Mouse (Mus musculus) left cerebral cortex, adult 11 months (tissue): Measurements from ENCODE around the gene Ogfod2.

ENCODE experiments used
- DNase-seq: peaks from one replicate; pipeline ENCODE4 v3.0.0; 2022; ENCODE audit warnings: low spot score

Gene Ogfod2

DNA sequence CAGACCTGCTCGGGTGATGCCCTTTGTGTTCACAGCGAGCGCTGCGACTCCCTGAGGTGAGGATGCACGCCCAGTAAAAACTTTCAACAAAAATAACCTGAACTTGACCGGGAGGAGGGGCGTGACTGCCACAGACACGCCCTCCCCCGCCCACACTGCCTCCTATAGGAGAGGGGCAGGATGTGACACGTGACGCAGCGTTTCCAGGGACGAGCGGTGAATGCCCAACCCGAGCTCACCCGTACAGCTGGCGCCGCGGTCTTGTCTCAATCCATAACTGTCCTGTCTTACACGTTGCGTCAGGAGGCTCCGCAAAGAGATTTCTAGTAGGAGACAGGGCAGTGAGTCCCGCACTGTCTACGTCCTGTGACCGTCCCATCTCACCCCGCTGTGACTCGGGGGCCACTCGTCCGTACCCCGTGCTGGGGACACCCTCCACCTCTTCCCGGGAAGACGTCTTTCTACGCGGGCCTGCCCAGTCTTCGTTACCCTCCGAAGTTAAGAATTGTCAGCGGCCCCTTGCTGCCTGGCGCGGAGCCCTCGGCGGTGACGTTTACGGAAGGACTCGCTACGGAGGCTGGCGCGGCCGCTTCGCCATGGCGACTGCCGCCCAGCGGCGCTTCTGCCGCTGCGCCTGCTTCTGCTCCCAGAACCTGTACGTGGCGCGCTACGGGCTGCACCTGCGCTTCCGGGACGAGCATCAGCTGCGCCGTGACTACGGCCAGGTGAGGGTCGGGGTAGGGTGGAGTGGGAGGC is at the start of gene Ogfod2:
TSS of gene Ogfod2 (plus strand) at position 556 of the 756 bp plus-strand sequence.
- DNase-seq, result peak; percentile 91

DNA sequence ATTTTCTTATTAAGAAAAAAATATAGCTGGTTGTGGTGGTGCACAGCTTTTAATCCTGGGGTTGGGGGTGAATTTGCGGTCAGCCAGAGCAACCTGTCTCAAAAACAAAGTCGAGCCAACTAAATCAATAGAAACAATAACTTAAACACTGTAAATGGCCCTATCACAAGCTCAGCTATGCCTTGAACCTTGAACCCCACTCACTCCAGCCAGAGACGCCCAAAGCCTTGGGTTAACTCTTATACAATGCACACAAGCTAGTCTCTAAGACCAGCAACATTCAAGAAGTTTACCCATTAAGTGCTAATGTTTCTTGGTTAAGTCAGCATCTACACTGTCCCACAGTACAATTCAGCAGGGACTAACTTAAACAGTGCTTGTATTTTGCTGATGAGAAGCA is 42.4 kb upstream of the Ogfod2 start:
- no peak for DNase-seq

DNA sequence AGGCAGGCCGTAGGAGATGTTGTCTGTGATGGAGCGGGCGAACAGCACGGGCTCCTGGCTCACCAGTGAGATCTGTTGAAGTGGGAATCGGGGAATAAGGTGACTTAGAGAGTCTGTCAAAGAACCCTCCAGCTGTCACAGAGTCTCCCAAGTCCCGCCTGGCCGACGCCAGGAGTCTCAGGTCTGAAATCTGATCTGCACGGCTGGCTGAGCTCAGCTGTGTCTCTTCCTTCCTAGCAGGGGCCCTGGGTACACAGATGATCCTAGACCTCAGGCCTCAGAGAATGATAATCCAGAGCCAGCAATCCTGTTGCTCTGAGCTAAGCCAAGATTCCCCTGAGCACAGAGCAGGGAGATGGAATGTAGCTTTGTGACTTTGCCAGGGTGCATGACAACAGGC is 38.4 kb upstream of the Ogfod2 start:
- DNase-seq, result no peak

DNA sequence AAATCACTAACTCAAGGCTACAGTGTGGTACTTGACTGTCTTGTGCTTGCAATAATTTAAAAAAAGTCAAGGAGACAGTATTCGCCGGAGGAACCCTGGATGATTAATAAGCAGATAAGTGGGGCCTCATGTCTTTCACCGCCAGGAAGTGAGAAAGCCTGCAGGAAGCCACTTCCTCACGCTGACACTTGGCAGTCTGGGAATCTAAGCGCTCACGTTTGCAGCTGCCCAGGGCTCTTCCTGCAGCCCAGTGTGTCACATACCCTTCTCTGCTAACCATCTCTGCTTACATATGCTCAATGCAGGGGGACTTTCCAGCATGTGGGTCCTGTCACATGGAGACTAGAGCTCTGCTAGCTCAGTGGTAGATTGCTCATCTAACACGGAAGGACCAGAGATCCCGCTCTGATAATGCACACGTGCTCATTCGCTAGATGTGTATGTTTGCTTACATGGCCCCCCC is 37.2 kb upstream of the Ogfod2 start:
- no peak for DNase-seq

DNA sequence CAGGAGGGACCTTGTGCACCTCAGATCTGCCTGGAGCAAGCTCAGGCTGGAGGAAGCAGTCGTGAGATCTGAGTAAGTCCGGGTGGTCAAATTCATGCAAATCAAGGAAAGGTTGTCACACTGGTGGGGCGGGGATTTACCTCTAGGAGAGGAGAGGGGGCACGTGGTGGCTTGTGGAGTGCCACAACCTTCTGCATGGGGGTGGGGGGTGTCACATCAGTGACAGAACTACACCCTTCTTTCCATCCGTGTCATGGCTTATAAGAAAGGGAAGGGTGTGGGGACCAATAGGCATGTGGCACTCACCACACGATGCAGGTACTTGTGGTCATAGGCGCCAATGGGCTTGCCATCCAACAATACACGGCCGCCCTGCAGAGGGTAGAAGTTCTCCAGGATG is 36.4 kb upstream of the Ogfod2 start:
- DNase-seq, result no peak

GRCm38 (mm10) chr5:124076559-124076958 is 35.5 kb upstream of the Ogfod2 start:
- no peak for DNase-seq

DNA sequence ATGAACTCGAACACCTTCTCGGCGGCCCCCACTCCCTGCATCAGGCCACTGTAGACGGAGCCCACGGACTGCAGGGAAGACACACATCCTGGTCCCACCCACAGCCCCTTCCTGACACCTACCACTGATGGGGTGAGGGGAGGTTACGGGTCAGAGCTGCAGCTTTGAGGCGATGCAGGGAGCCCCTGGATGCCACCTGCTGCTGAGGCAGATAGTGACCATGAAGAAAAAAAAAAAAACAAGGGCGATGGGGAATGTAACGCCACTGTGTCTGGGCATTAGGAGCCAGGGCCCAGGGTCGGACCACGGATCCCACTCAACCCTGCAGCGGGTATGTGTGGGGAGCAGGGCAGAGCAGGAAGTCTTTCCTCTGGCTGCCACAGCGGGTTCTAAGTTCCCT is 34.9 kb upstream of the Ogfod2 start:
- no peak for DNase-seq

GRCm38 (mm10) chr5:124077856-124078460 is 34.1 kb upstream of the Ogfod2 start:
- no peak for DNase-seq

GRCm38 (mm10) chr5:124078794-124079416 is 33.2 kb upstream of the Ogfod2 start:
- peak; percentile 70 for DNase-seq

- no peak for DNase-seq
Measured at GRCm38 (mm10) chr5:124079880-124080279, 32.2 kb upstream of the Ogfod2 start.

DNA sequence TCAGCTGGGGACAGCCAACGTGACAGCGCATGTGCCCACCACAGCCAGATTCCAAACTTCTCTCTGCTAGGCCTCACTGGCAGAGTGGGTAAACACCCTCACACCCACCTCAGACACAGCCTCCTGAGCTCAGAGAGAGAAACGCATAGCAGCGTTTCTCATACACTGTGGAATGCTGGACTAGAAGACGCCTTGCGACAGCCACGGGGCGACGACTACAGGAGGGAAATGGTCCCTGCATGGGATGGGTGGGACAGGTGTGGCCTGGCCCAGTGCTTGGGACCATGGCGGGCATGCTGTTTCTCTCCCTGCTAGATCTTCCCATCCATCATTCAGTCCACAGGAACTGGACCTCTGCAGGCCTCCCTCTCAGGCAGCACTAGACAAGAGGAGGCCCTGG is 29.6 kb upstream of the Ogfod2 start:
- no peak for DNase-seq

DNA sequence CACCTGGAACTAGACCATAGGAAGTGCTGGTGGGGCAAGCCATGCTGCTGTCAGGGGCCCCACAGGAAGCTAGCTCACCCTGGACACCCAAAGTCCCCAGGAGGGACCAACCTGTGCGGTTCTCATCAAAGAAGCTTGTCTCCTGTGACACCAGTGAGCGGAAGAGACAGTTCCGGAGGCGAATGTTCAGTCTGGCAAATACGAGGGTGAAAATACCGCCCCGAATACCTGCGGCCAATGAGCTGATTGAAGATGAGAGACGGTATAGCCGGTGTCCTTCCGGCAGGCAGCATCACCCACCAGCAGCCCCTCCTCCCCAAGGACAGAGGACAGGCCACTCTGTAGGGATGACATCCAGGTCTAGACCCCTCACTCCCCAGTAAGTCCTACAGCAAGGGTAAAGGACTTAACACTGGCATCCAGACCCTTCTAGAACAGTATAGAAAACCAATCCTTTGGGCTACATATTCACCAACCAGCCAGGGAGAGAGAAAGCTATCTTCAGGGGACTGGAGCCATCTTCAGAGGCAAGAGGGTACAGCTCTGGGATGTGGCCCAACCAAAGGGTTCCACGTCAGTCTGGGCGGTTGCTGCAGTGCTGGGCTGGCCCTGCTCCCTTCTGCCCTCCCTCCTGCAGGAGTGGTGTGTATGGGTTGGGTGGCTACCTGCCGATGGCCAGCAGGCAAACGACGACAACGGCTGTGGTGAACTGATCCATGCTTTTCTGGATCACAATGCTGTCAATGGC is 29.0 kb upstream of the Ogfod2 start:
- DNase-seq, result no peak

DNA sequence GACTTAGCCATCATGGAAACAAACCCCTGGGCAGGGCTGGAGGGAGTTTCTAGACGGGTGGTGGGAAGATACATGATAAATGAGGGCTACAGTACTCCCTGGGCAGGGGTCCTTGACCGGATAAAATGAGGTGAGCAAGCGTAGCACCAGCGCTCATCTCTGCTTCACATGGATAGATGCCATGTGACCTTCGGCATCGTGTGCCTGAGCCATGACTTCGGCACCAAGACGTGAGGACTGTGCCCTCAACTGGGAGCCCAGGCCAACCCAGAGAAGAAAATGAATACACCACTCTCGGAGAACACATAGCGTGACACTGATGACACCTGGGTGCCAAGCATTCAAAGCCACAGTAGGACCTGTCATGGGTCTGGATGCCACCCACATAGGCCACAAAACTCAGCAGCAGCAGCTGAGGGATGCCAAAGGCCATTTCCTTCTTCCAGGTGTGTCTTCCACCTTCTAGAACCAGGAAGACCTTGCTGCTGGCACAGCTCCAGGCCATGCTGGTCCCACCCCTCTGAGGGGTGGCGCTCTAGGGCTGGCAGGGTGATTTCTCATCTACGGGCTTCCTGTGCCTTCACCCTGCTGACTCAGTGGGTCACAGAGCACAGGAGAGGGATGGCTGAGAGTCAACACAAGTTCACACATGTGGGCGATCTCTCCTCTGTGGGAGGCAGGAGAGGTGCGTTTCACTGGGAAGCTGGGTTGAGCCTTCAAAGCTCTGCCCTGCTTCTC is 28.1 kb upstream of the Ogfod2 start:
- no peak for DNase-seq

DNA sequence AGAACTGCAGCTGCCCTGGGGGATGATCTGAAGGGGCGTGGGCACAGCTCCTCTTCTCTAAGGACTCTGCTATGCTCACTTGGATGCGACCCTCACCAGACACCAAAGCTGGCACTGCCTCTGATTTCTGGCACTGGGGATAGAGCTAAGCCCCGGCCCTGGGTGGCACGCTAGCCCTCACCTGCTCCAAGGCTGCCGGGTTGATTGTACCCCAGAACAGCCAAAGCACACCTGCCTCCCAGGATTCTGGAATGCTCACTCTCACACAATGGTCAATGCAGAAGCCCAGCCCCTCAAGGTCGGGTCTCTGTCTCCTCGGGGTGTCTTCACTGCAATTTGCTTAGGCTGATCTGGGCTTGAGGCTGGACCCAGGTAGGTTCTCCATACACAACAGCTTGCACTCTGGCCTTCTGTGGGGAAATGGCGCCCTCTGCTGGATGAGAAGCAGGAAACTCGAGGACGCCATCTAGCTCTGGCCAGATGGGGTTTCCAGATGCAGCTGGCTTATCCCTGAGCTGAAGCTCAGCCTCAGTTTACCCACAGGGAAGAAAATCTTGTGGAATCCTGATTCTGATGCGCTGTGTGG is 27.4 kb upstream of the Ogfod2 start:
- DNase-seq, result peak; percentile 74

- no peak for DNase-seq
Measured at GRCm38 (mm10) chr5:124085513-124085912, 26.6 kb upstream of the Ogfod2 start.

- no peak for DNase-seq
Measured at GRCm38 (mm10) chr5:124086876-124087275, 25.2 kb upstream of the Ogfod2 start.

- no peak for DNase-seq
Measured at GRCm38 (mm10) chr5:124089868-124090267, 22.2 kb upstream of the Ogfod2 start.

- no peak for DNase-seq
Measured at GRCm38 (mm10) chr5:124091951-124092406, 20.1 kb upstream of the Ogfod2 start.

DNA sequence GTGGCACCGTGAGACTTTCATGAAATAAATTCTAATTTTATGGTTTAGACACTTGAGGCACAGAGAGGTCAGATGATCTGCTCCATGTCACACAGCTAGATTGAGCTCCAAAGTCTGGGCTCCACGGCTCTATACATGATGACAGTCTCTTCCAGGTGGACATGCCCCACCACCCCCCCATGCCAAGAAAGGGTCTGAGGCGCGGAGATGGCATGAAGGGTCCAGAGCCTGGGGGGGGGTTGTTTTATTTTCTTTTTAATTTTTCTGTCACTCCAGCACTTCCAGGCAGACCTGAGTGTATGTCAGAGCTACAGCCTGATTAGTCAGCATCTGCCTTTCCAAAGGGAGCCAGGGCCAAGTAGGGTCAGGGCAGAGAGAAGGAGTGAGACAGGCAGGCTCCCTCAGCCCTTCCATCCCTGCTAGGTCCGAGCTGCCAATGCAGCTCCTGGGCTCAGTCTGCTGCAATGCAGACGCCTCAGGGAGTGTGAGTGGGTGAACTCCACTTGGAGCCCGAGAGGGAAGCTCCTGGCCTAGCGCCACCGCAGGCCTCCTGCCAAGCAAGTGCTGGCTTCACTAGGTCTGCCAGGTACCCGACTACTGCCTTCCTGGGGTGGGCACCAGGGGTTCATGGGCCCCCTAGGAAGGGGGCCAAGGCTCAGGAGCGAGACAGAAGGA is 18.8 kb upstream of the Ogfod2 start:
- DNase-seq, result no peak

DNA sequence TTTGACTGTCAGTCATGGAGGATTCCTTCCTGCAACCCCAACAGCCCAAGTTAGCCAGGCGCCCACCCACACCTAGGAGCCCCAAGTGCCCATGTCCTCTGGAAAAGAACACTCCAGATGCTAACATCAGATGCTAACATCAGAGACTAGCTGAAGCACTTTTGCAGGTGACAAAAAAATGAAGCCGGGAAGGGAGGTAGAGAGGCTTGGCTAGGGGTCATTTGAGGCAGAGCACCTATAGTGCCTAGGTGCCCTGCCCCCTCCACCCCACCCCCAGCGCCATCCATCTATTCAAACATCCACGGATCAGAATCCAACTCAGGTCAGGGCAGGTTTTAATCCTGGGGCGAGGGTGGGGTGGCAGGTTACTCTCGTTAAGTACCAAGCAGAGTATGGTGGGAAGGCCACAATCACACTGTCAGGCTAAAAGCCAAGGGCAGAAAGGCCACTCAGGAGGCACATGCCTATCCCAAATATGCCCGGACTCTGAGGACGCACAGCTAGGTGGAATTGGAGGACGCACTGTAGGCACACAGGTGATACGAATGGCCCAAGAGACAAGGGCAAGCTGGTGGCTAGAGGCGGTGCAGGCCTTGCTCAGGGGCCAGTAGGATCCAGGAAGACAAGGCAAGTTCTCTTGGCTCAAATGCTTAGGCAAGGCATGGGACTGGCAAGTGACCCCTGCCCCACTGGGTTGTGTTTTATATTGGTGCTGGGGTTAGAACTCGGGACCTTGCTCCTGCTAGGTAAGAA is 18.1 kb upstream of the Ogfod2 start:
- DNase-seq, result no peak
